Mouse (Mus musculus) forebrain, postnatal 0 days (tissue): ENCODE measurements at regions not wholly inside any gene's neighbourhood (a gene's known extent, or its start where the extent isn't known, plus 50 kb on each side); places are given as distances from the start of the nearest gene placed in this dataset.

Source experiments
- ATAC-seq: fragments of 200-750 bp; cut with Nextera tagmentation; 2 replicates; pipeline ENCODE4 v1.8.0; 2017; ENCODE audit warnings: mild to moderate bottlenecking, moderate library complexity
- DNase-seq: peaks from one replicate; pipeline ENCODE4 v3.0.0-alpha.2; 2015
- H3K27ac ChIP-seq: fragments of 300-500 bp; sonication (generic); 2 replicates; pipeline ENCODE4 v1.5.1; 2014; ENCODE audit warnings: low read depth, mild to moderate bottlenecking, antibody characterized with exemption, low read length, moderate library complexity, mixed read lengths
- H3K27me3 ChIP-seq: fragments of 300-500 bp; sonication (generic); 2 replicates; pipeline ENCODE4 v1.6.1; 2014; ENCODE audit warnings: mild to moderate bottlenecking, low read length, mixed read lengths; ENCODE audit not compliant: insufficient read depth
- H3K36me3 ChIP-seq: fragments of 300-500 bp; sonication (generic); 2 replicates; pipeline ENCODE4 v1.6.1; 2014; ENCODE audit warnings: mild to moderate bottlenecking, moderate library complexity; ENCODE audit not compliant: insufficient read depth
- H3K4me1 ChIP-seq: fragments of 300-500 bp; sonication (generic); 2 replicates; pipeline ENCODE4 v1.6.1; 2014; ENCODE audit warnings: antibody characterized with exemption; ENCODE audit not compliant: insufficient read depth
- H3K4me2 ChIP-seq: fragments of 300-500 bp; sonication (generic); 2 replicates; pipeline ENCODE4 v1.6.1; 2014; ENCODE audit warnings: low read depth, mild to moderate bottlenecking, moderate library complexity
- H3K4me3 ChIP-seq: fragments of 300-500 bp; sonication (generic); 2 replicates; pipeline ENCODE4 v1.5.1; 2014; ENCODE audit warnings: low read depth, low read length, mixed read lengths
- H3K9ac ChIP-seq: fragments of 300-500 bp; sonication (generic); 2 replicates; pipeline ENCODE4 v1.6.1; 2014; ENCODE audit warnings: mild to moderate bottlenecking
- H3K9me3 ChIP-seq: fragments of 300-500 bp; sonication (generic); 2 replicates; pipeline ENCODE4 v1.6.1; 2016; ENCODE audit warnings: low read length
- CTCF ChIP-seq: sonication (generic); IDR thresholded peaks from 2 replicates; pipeline ENCODE4 v1.5.1; 2016; ENCODE audit warnings: antibody characterized with exemption, control low read depth, low read depth
- WGBS: fragments of 180-500 bp; shearing (Covaris S2); extraction: QIAGEN DNeasy Blood & Tissue Kit; methylation state at CpG from one replicate; pipeline ENCODE4 v1.1.7; 2014; 5-methylcytosine and 5-hydroxymethylcytosine counted together

DNA sequence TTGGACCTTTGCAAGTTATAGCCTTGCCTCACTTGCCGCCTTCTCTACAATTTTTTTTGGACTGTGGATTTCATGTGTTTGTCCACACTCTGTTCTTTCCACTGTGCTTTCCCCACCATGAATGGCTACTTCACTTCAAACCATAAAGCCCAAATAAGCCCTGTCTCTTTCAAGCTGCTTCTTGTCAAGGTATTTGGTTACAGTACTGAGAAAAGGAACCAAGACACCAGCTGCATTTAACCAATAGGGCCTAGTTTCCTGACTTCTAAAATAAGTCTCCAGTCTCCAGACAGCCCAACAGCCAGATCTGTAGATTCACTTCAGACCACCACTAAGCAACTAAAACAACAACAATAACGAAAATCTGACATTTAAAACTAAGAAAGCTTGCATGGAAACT is 443.9 kb downstream of the Mat2b start:
- WGBS, result 81% methylated on average over 2 of the region's 2 CpGs
- TF ChIP-seq CTCF, result no peak
- ATAC-seq, result no peak
- Histone ChIP-seq H3K4me3 (no peak overlapping the region), H3K27ac (no peak overlapping the region), H3K27me3 (no peaks in the 10 kb centered on the region), H3K9me3 (no peaks in the 10 kb centered on the region), H3K9ac (no peak overlapping the region), H3K4me1 (no peaks in the 10 kb centered on the region), H3K4me2 (no peak overlapping the region), H3K36me3 (no peaks in the 10 kb centered on the region)
- no peak for DNase-seq

DNA sequence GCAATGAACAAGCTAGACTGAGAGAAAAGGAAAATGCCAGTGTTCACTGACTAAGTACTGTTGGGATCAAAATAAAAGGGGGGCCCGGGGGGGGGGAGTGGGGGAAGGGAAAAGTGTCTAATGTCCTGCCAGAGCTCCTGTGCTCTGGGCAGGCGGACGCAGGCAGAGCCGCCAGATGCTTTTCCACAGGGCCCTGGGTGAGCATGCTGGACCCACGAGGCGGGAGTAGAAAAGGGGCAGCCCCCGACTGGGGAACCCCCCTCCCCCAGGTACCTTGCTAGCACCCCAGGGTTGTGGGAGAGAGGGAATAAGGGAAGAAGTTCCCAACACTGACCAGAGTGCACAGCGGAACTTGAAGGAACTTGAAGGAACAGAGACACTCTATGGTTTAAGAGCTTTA is 478.6 kb downstream of the Mat2b start:
- H3K4me1 ChIP-seq, result no peaks in the 10 kb centered on the region
- H3K9me3 ChIP-seq, result no peaks in the 10 kb centered on the region
- no peak overlapping the region for H3K9ac ChIP-seq
- DNase-seq, result no peak
- 59% methylated on average over 8 of the region's 8 CpGs for whole genome bisulfite sequencing
- ATAC-seq, result no peak
- TF ChIP-seq CTCF, result no peak
- H3K27ac ChIP-seq, result no peak overlapping the region
- H3K27me3 ChIP-seq, result no peaks in the 10 kb centered on the region
- H3K4me2 ChIP-seq, result no peak overlapping the region
- no peaks in the 10 kb centered on the region for H3K36me3 ChIP-seq
- no peak overlapping the region for H3K4me3 ChIP-seq
